Comparison of ENCODE assay signal across 8 mouse cellular contexts in the genomic region with DNA sequence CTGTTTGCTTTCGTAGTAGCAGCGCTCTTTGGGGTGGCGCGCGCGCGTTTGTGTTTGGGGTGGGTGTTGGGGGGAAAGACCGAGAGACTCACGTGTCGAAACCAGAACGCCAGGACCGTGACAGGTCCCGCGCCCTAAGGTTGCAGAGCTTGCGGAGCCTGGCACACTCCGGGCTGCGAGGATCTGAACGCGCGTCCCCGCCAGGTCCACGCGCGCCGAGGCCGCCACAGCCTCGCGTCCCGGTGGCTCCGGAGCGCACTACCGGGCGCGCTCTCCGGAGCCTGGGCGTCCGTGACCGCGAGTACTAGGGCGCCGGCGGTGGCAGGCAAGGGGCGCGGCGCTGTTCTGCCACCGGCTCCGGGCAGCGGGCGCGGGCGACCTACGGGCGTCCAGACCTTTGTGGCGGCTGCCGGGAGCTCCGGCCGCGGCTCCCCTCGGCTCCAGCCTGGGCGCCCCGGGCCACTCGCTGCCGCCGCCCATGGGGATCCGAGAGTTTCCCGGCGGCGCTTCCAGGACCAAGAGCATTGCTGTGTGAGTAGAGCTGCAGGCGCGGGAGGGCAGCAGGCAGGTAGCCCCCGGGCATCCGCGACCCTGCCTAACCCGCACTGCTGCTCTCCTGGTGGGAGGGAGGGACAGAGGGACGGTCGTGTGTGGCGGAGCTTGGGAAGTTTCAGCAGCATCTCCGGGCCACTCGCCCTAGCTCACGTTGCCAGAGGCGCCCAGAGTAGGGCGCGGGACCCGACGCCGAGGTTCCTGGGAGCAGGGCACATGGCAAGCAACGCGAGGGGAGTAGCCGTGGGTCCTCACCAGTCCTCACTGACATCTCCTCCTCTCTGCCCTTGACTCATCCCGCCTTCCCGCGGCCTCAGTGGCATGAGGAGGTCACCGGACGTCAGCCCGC.
A peak's percentile ranks its signal among the peaks of the same experiment; 100 is the strongest.
DNase-seq lines count a peak whose midpoint lies in the region; ATAC-seq and TF ChIP-seq lines count a peak whose summit lies in the region.

No protein-coding gene starts in this region.

- H3K9me3 ChIP-seq in heart, embryonic 11.5 days (replicated peaks; ENCODE audit: control insufficient read depth, low read length), result no peaks in the 10 kb centered on the region
- no peaks in the 10 kb centered on the region for H3K9me3 ChIP-seq in embryonic facial prominence, embryonic 15.5 days (replicated peaks)
- no peaks in the 10 kb centered on the region for H3K9me3 ChIP-seq in hindbrain, postnatal 0 days (ENCODE audit: low read length)
- H3K9me3 ChIP-seq in lung, embryonic 14.5 days (ENCODE audit: low read depth, low read length), result no peaks in the 10 kb centered on the region

- no peak for DNase-seq in heart, adult 9 months (ENCODE audit: low spot score in 2 of 2)
- DNase-seq in adrenal gland, postnatal 14 days, result peak; percentile 36
- peak; percentile 55 for DNase-seq in hindbrain, postnatal 0 days (ENCODE audit: low spot score)
- peak; percentile 42 for DNase-seq in lung, embryonic 14.5 days
- DNase-seq in right cerebral cortex, postnatal 4 days, result peak; percentile 25
- no peak for DNase-seq in natural killer cell, adult 2 months (ENCODE audit: low spot score in 2 of 2)

- H3K9ac ChIP-seq in heart, embryonic 11.5 days (ENCODE audit: low read depth, low read length), result peak overlapping the region; percentile 62
- H3K9ac ChIP-seq in embryonic facial prominence, embryonic 15.5 days, result peak overlapping the region; percentile 7; the same call in 1 of the 2 replicates
- peak overlapping the region; percentile 64 for H3K9ac ChIP-seq in hindbrain, postnatal 0 days (replicated peaks; ENCODE audit: low read length)
- peak overlapping the region; percentile 51 for H3K9ac ChIP-seq in lung, embryonic 14.5 days

- peak overlapping the region; percentile 97 for H3K4me2 ChIP-seq in heart, embryonic 11.5 days
- H3K4me2 ChIP-seq in embryonic facial prominence, embryonic 15.5 days (replicated peaks), result peak overlapping the region; percentile 94
- peak overlapping the region; percentile 91 for H3K4me2 ChIP-seq in hindbrain, postnatal 0 days (ENCODE audit: low read depth, low read length)
- peak overlapping the region; percentile 93 for H3K4me2 ChIP-seq in lung, embryonic 14.5 days

- 0 out of 2 replicates have a peak, but pooled peaks have one; percentile 31 for ATAC-seq in heart, embryonic 11.5 days (replicated peaks; ENCODE audit: insufficient number of reproducible peaks, low FRiP score, low TSS enrichment)
- ATAC-seq in embryonic facial prominence, embryonic 15.5 days (ENCODE audit: insufficient number of reproducible peaks, low FRiP score, low TSS enrichment, low read depth), result no peak; the same call in 1 of the 2 replicates
- ATAC-seq in hindbrain, postnatal 0 days, result peak; percentile 70
- ATAC-seq in lung, embryonic 14.5 days (ENCODE audit: insufficient read depth), result peak; percentile 23; the same call in 1 of the 2 replicates

- no peak for TF ChIP-seq CTCF in hindbrain, postnatal 0 days (IDR thresholded peaks at IDR 0.05; ENCODE audit: low read depth)
- no peak for TF ChIP-seq CTCF in lung, embryonic 14.5 days (IDR thresholded peaks at IDR 0.05; ENCODE audit: low read depth)

- H3K4me3 ChIP-seq in heart, embryonic 11.5 days (ENCODE audit: low read depth, low read length), result peak overlapping the region; percentile 58
- peak overlapping the region; percentile 46 for H3K4me3 ChIP-seq in embryonic facial prominence, embryonic 15.5 days (replicated peaks)
- peak overlapping the region; percentile 57 for H3K4me3 ChIP-seq in hindbrain, postnatal 0 days (ENCODE audit: low read length)
- H3K4me3 ChIP-seq in lung, embryonic 14.5 days (ENCODE audit: low read depth, low read length), result peak overlapping the region; percentile 52

- no peaks in the 10 kb centered on the region for H3K36me3 ChIP-seq in heart, embryonic 11.5 days (ENCODE audit: control insufficient read depth, insufficient read depth, low read length)
- H3K36me3 ChIP-seq in embryonic facial prominence, embryonic 15.5 days, result no peaks in the 10 kb centered on the region
- no peaks in the 10 kb centered on the region for H3K36me3 ChIP-seq in hindbrain, postnatal 0 days (ENCODE audit: insufficient read depth, low read length)
- no peaks in the 10 kb centered on the region for H3K36me3 ChIP-seq in lung, embryonic 14.5 days (ENCODE audit: insufficient read depth)

- peaks cover 5% of the 10 kb centered on the region for H3K4me1 ChIP-seq in heart, embryonic 11.5 days (ENCODE audit: control insufficient read depth, insufficient read depth, low read length)
- H3K4me1 ChIP-seq in embryonic facial prominence, embryonic 15.5 days, result peaks cover 13% of the 10 kb centered on the region
- H3K4me1 ChIP-seq in hindbrain, postnatal 0 days (ENCODE audit: insufficient read depth, low read length), result no peaks in the 10 kb centered on the region
- H3K4me1 ChIP-seq in lung, embryonic 14.5 days (ENCODE audit: insufficient read depth), result 0 out of 2 replicates have a peak, but pooled peaks cover 4% of the 10 kb centered on the region

- 2% methylated on average over 95 of the region's 95 CpGs for WGBS in heart, embryonic 11.5 days (ENCODE audit: insufficient replicate concordance)
- under 1% methylated on average over 95 of the region's 95 CpGs for WGBS in embryonic facial prominence, embryonic 15.5 days
- 2% methylated on average over 82 of the region's 95 CpGs for WGBS in hindbrain, postnatal 0 days
- WGBS in lung, embryonic 14.5 days, result under 1% methylated on average over 94 of the region's 95 CpGs

- H3K27ac ChIP-seq in heart, embryonic 11.5 days (ENCODE audit: low read depth, low read length), result no peak overlapping the region
- no peak overlapping the region for H3K27ac ChIP-seq in embryonic facial prominence, embryonic 15.5 days (replicated peaks)
- H3K27ac ChIP-seq in hindbrain, postnatal 0 days, result peak overlapping the region; percentile 16; the same call in 1 of the 2 replicates
- no peak overlapping the region for H3K27ac ChIP-seq in lung, embryonic 14.5 days (ENCODE audit: low read depth)

- H3K27me3 ChIP-seq in heart, embryonic 11.5 days (ENCODE audit: control insufficient read depth, insufficient read depth, low read length), result peaks cover 36% of the 10 kb centered on the region
- H3K27me3 ChIP-seq in embryonic facial prominence, embryonic 15.5 days, result peaks cover 43% of the 10 kb centered on the region
- 0 out of 2 replicates have a peak, but pooled peaks cover 6% of the 10 kb centered on the region for H3K27me3 ChIP-seq in hindbrain, postnatal 0 days (ENCODE audit: insufficient read depth, low read length)
- H3K27me3 ChIP-seq in lung, embryonic 14.5 days (ENCODE audit: insufficient read depth, low read length), result peaks cover 28% of the 10 kb centered on the region

Comparison
In these comparisons a context has a peak if more than half of its experiments do, and no peak if none do; other contexts are left out.
1. H3K9ac ChIP-seq: peak in every context shown above with its lines; median percentile 64 in hindbrain, postnatal 0 days; 62 in heart, embryonic 11.5 days; 51 in lung, embryonic 14.5 days; 7 in embryonic facial prominence, embryonic 15.5 days.
2. DNase-seq: peak in adrenal gland, postnatal 14 days (single experiment), hindbrain, postnatal 0 days (single experiment), lung, embryonic 14.5 days (single experiment) and right cerebral cortex, postnatal 4 days (single experiment); none in heart, adult 9 months (0 of 2) and natural killer cell, adult 2 months (0 of 2).
3. Peak in every context shown above with its lines, with median percentiles within 50 percentile points of each other: H3K4me2 ChIP-seq and H3K4me3 ChIP-seq.